Mouse (Mus musculus) common myeloid progenitor, adult 5-6 weeks (primary cell): ENCODE results near the gene Slc25a18. TPM values are rescaled to one million over a fixed set of nuclear protein-coding genes. Genes with fewer than 3 reads are reported as not detected.
A peak's percentile ranks its signal among the peaks of the same experiment; 100 is the strongest.
"Not testable (repeated sequence)": the region's sequence is repeated elsewhere in the genome, so short reads cannot be mapped to it uniquely, and the experiment has no call there.

Source experiments
- ATAC-seq: replicated peaks from 2 replicates; pipeline ENCODE4 v1.8.0; 2016; ENCODE audit warnings: low read depth, mild to moderate bottlenecking, moderate TSS enrichment, inconsistent platforms; ENCODE audit not compliant: poor library complexity, severe bottlenecking
- total RNA-seq: library from RNA; stranded (forward); fragments of 200-1000, 187-1606 nt; gene quantifications from 2 replicates; pipeline ENCODE4 v1.2.3, GENCODE M21; 2017

Gene Slc25a18
- total RNA-seq, 1 experiment from 2014 or later = not detected

GRCm38 (mm10) chr6:120795422-120796086, 22.2 kb downstream of the Slc25a18 start:
- ATAC-seq = peak; percentile 82

- no peak for ATAC-seq
Measured at GRCm38 (mm10) chr6:120796111-120796510, 22.7 kb downstream of the Slc25a18 start.

DNA sequence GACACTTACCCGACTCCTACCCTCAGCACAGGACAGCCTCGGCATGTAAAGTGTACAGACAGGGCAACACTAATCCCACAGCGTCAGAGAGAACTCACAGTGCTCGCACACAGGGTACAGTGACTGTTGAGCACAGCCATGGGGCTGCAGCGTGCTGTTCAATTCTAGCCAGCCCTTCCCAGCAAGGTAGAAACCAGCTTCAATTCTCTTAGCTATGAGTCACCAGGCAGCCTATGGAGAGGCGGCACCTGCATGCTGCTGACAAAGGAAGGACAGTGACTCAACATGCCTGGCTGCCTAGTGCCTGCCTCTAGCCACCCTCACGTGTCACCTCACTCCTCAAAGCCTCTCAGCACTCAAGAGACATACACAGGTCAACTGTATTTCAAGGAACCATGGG, 24.6 kb downstream of the Slc25a18 start:
- no peak for ATAC-seq

DNA sequence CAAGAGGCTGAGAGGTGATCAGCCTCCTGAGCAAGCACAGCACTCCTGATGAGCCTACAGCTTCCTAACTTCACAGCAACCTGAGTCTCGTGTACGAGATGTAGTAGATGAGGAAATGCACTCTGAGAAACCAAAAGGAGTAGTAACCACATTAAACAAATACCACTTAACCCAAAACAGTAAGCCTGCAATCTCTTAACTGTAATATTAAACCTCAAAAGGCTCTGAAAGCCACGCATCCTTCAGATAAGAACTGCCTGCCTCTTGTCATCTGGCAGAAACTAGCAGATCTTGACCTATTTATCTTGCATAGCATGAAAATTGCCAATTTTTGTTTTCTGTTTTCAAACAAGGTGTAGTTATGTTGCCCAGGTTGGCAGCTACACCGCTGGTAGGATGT, 25.5 kb downstream of the Slc25a18 start:
- no peak for ATAC-seq

GRCm38 (mm10) chr6:120799581-120800041, 26.2 kb downstream of the Slc25a18 start:
- no peak for ATAC-seq

DNA sequence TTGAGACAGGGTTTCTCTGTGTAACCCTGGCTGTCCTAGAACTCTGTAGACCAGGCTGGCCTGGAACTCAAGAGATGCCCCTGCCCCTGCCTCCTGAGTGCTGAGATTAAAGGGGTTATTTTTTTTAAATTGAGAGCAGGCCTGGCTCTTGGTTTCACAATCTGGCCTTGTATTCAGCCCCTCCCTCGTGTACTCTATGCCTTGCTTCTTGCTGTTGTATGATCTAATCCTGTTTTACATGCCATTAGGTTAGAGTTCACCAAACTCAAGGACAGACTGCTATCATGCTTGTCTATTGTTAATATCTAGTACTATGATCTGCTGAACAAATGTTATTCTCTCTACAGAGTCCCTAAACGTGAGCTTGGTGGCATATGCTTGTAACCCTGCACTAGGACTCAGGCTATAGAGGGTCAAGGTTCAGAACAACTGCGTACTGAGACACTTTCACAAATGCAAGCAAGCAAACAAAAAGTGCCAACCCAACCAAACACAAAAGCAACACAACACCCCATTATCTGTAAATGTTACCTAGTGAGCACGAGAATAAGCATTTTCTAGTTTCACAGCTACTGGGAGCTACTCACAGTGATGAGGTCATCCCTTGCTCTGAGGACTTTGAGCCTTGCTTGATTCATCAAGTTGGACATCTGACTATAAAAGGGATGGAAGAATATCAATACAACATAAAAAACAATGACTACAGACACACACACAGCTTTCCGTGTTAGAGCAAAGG, 33.8 kb downstream of the Slc25a18 start:
- ATAC-seq = no peak

DNA sequence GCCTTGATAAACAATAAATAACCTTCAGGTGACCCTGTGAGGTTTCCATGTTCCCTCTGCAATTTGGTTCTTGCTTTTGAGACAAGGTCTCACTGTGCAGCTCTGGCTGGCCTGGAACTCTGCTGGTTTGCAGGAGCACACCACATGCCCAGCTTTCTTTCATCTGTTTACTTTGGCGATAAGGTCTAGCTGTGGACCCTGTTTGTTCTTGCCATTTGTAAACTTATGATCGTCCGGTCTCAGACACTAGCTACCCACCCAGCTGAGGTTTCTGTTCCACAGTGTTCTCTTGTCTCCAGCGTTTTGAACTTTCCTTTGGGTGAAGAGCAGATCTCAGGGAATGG, 34.3 kb downstream of the Slc25a18 start:
- no peak for ATAC-seq

DNA sequence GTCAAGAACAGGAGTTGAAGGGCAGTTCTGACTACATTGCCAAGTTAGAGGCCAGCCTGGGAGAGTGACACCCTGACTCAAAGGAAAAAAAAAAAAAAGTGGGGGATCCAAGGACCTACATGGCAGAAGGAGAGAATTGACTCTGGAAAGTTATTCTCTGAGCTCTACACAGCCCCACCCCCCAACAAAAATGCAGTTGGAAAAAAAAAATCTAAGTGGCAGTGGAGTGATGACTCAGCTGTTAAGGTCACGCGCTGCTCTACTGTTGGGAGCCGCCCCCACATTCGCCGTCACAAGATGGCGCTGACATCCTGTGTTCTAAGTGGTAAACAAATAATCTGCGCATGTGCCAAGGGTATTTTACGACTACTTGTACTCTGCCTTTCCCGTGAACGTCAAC, 38.6 kb downstream of the Slc25a18 start:
- not testable (repeated sequence) for ATAC-seq

GRCm38 (mm10) chr6:120819294-120819693, 45.9 kb downstream of the Slc25a18 start:
- ATAC-seq = no peak

- ATAC-seq = 0 out of 2 replicates have a peak, but pooled peaks have one; percentile 13
Measured at GRCm38 (mm10) chr6:120820144-120820543, 46.8 kb downstream of the Slc25a18 start.

DNA sequence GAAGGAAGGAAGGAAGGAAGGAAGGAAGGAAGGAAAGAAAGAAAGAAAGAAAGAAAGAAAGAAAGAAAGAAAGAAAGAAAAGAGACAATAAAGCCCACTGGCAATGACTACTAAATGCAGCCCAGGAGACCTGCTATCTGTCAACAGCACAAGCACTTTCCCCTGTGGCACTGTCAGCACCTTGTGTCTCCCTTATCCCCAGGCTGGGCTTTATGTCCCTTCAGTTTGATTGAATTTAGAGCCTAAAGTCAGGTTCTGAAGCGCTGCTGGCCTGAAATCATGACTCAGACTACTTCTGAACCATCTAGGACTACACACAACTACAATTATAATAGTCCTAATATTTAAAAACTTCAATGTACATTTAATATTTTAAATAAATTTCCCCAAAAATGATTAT, 47.6 kb downstream of the Slc25a18 start:
- no peak for ATAC-seq

GRCm38 (mm10) chr6:120821715-120822114, 48.3 kb downstream of the Slc25a18 start:
- ATAC-seq = no peak

DNA sequence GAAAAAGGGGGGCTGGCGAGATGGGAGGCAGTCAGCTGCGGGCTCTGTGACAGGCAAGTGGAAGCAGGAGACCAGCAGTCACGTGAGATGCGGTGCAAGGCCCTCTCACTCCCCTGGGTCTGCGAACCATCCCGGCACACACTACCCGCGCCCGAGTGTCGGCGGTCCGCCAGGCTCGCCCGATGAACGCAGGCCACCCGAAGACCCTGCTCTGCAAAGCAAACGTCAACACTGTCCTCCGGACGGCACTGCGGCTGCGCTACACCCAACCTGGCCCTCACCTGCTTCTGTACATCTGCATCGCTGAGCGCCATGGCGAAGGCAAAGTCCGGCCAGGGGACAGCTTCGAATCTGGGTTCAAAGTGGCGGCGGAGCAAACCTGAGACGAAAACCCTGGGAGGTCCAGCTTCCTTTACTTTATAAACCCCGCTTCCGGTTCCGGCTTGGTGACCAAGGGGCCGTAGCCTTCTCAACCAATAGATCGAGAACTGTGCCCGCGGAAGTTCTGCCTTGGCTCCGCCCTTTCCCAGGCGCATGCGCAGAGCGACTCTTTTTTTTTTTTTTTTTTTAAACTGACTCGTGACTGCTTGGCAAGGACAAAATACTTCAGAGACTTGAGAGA, 49.0 kb downstream of the Slc25a18 start, which contains the start of gene Atp6v1e1:
Gene Atp6v1e1, minus strand, starts transcription at position 487 of the 622 bp plus-strand sequence.
- peak; percentile 95 for ATAC-seq

- no peak for ATAC-seq
Measured at GRCm38 (mm10) chr6:120822937-120823614, 49.7 kb downstream of the Slc25a18 start.

DNA sequence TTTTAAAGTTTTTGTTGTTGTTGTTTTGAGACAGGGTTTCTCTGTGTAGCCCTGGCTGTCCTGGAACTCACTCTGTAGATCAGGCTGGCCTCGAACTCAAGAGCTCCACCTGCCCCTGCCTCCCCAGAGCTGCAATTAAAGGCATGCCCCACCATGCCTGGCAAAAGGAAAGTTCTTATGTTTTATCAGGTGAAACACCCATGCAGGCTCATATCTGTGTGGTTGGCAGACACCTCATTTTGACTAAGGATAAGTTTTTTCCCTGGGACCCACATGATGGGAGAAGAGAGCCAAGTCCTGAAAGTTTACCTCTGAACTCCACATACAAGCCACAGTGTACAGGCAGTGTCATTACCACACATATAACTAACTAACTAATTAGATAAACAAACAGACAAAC, 56.7 kb downstream of the Slc25a18 start:
- peak; percentile 19; the same call in 1 of the 2 replicates for ATAC-seq

DNA sequence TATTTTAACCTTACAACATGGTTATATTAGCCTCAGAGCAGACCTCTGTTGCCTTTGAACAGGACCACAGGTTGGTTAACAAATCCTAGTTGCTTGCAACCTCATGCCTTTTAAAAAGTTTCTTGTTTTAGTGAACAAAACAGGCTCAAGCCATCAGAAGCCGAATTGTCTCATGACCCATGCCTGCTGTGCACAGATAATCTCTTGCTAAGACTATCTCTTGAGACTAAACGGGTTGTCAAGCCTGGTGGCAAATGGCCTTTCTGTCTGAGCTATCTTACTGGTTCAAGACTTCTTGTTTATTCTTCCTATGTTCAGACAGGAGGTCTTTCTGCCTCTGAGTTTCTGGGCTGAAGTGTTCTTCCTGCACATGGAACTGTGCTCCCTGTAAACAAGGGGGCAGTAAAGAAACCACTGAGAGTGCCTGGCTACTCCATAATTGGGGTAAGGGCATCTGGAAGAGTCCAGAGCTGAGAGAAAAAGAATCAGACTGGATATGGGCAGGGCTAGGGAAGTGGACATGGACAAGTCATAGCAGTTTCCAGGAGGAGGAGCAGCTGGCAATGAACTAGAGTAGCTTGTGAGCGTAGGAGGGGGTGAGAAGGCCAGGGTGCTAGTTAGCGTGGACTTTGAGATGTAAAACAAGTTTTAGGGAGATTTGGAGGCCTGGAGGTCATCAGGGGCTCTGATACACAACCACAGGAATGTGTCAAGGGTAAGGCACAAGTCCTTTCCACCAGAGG, 57.7 kb downstream of the Slc25a18 start:
- no peak for ATAC-seq

- ATAC-seq = no peak
Measured at GRCm38 (mm10) chr6:120832097-120832496, 58.7 kb downstream of the Slc25a18 start.

GRCm38 (mm10) chr6:120834766-120835321, 61.5 kb downstream of the Slc25a18 start:
- no peak for ATAC-seq
